Mouse (Mus musculus) cerebellum, postnatal 4 days (tissue): Measurements from ENCODE around the gene Dhcr24.

ENCODE experiments used
- DNase-seq, 2 experiments: peaks; one replicate each; pipeline ENCODE4 v3.0.0; 2022; ENCODE audit warnings: low spot score in 2 of 2, mixed read lengths in 1 of 2

The Dhcr24 gene

DNA sequence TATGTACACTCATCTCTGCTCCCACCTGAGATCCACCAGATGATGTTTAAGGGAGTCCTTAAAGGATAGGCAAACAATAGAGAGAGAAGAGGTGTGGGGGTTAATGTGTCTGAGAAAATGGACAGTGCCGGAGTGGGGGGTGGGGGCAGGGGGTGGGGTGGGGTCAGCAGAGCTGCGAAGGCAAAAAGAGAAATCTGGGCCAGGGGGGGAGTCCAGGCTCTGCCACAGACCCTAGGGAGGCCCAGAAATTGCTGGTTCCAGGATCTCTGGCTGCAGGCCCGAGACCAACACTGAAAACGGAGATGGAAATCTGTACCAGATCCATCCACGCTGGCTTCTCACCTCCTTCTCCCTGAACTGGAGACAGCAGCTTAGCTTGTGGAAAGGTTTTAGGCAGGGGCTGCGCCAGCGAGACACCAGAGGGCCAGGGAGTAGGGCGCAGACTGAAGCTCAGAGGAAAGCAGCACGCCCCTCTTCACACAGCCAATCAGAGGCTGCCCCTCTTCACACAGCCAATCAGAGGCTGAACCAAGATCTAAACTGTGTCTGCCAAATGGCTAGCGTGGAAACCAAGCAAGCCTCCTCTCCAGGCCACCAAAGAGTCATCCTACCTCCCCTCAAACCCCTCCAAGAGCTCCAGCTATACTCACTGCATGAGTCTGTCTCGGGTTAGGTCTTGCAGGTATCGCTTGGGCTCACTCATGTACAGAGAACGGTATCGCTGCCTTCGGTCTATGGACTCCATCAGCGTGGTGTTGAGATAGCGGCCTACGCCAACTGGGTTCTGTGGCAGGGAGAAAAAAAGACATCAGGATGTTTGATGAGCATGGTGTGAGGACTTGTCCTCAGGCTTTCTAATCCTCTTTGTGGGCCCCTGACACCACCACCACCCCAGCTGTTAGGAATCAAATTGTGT, 46.1 kb downstream of the Dhcr24 start:
- no peak for DNase-seq

DNA sequence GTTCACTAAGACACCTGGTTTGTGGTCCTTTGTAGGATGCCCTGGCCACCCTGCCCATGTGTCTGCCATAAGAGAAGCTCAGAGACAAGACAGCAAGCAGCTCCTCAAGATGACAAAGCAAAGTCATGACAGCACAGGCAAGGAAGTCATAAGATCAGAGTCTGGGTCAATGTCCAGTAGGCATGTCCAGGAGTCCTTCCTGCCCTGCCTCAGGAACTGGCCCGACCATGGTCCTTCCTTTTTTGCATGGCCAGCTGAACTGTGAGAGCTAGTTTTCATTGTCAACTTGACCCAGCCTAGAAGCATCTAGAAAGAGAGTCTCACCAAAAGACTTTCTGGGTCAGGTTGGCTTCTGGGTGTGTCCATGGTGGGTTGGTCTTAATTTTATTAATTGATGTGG, 47.1 kb downstream of the Dhcr24 start:
- no peak for DNase-seq

DNA sequence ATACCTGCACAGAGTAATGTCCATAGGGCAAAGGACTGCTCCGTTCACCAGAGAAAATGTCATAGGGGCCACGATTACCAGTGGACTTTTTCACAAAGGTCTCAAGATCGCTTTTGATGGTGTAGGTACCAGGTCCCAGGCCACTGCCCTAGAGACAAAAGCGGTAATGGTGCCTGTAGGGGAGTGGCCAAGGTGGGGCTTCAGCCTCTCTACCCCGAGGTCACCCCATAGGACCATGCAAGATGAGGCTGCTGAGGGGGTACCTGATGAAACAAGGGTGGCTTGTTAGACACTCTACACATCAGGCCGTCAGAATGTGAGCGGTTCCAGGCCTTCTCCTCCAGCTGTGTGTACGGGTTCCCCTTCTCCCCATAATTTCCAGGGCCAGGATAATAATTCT, 52.3 kb downstream of the Dhcr24 start:
- DNase-seq = no peak

DNA sequence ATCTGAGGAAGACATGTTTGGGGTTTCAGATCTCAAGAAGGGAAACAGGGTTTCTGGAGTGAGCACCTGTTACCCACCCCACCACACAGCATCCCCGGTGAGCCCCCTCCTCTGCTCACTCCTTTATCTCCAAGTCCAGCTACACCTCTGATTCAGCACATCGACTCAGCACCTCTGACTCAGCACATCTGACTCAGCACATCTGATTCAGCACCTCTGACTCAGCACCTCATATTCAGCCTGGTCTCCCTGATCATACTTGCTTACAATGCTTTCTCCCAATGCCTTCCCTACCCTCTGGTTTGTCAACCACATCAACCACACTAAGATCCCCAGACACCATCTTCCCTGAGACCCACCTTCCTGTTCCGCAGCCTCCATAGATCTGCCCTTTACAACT, 52.7 kb downstream of the Dhcr24 start:
- DNase-seq = no peak

DNA sequence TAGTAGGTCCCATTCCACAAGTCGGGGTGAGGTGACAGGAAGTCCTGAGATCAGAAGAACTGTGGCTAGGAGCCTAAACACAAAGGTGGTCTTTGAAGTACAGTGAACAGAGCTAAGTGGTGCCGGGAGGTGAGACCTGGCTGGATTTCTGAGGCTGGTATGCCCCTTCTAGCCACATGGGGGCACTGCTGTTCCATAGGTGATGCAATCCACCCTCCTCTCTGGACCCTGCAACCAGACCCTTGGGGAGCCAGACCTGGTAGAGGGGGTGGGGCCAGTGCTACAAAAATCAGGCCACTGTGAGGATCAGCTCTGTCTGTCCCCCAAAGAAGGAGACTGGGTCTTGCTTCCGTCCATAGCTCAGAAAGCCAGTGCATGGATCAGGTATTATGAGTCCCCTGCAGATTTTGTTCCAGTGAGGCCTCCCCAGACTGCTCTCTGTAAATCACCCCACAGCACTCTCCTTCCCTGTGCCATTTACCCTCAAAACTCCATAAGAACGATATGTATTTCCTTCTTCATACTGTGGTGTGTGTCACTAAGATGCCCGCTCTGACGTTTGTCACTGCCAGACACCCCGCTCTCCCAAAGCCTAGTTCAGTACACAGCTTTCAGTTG, 53.5 kb downstream of the Dhcr24 start:
- peak; percentile 80 to 87 for DNase-seq

DNA sequence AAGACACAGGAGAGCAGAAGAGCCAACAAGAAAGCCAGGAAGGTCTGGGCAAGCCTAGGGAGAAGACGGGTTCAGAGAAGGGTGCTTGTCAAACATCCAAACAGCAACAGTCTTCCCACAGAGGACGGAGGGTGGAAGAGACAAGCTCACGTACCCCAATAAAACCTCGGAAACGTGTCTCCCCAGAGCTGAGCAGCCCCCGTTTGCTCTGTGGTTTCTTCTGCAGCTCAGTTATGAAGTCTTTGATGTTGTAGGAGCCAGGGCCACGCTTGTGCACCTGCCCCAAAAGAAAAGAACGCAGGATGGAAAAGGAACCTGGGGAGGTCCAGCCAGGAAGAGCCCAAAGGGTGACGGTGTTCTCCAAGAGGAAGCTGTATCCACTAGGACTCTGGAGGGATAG, 54.0 kb downstream of the Dhcr24 start:
- no peak for DNase-seq

DNA sequence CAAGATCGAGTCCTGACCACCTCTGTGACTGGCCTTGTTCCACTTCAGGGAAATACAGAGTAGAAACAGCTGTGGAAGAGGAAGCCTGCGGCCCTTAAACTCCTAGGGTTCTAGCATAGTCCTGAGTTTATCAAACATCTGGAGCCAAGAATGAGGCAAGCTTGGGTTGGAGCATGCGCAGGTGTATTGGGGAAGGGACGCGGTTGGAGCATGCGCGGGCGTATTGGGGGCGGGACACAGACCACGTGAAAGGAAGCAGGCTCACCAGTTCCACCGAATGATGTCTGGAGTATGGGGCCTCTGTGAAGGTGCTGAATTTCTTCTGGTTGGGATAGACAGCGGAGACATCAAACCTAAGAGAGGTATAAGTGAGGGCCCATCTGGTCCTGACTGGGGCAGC, 54.8 kb downstream of the Dhcr24 start:
- no peak for DNase-seq

DNA sequence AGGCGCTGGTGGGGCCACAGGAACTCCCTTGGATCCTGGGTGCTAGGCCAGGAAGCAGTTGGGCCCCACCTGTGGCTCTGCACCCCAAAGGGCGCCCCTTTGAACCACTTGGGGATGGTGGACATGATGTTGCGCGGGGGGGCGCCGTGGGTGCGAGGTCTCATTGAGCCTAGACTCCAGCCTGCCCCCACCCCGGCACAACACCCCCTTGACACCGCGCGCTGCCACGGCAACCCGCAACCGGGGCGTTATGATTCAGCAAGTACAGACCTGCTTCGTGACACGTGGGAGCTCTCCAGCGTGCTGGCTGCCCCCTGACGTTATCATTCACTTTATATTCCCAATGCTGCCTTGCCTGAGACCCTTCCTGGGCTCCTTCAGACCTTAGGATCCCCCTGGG, 56.2 kb downstream of the Dhcr24 start, which contains the start of gene Lexm:
Gene Lexm (minus strand): TSS at position 186 of the 400 bp plus-strand sequence.
- no peak for DNase-seq

DNA sequence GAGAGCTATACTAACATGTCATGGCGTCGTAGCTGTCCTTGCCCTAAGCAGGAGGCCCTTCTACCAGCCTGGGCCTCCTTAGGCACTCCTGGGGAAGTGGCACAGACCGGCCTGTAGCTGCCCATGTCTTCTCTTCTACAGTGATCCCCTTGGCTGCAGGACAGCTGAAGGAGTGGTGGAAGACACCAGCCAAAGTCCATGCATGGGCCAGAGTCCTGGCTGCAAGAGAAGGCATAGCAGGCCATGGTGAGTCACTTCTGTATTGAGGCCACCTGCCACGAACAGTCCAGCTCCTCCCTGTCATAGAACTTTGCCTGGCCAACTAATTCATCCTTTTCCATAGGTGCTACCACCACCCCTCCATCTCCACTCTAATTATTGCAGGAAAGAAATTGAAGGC, 58.1 kb downstream of the Dhcr24 start:
- no peak for DNase-seq

DNA sequence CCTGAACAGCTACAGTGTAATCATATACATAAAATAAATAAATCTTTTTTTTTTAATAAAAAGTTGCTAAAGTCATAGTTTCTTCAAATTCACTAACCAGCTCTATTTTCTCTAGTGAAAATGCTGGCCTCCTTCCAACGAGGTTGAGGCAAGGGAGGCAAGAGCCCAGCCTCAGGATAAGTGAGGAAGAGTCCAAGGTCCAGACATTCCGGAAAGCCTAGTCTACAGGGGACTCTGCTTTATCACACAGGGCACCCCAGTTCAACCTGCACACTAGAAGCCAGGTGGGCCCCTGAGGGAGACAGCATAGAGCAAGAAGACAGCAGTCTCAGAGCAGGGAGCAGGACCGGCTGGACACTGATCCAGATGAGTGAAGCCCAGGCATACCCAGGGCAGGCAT, 60.6 kb downstream of the Dhcr24 start:
- DNase-seq = no peak

DNA sequence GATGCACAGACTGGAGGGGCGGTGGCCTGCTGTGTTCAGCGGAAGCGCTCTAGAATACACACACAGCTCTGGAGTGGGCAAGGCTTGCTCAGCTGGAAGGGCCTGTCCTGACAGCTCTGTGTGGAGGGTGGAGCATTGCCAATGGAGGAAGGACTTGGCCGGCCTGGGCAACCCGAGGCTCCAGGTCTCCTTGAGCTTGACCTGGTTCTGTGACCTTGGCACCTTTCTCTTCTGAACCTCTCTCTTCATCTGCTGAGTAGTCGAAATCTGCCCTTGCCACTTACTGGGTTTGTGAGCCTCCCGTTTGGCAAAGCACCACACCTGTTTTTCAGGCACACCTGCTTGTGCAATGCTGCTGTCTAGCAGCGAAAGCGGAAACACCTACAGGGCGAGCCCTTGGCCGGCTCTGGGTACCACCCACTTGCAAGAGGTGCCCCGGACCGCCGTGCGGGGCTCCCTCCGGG, 61.2 kb downstream of the Dhcr24 start, which contains the start of gene Ttc22:
Gene Ttc22 (plus strand): TSS at position 403 of the 464 bp plus-strand sequence.
- peak in 1 of 2 experiments; percentile 27 for DNase-seq

DNA sequence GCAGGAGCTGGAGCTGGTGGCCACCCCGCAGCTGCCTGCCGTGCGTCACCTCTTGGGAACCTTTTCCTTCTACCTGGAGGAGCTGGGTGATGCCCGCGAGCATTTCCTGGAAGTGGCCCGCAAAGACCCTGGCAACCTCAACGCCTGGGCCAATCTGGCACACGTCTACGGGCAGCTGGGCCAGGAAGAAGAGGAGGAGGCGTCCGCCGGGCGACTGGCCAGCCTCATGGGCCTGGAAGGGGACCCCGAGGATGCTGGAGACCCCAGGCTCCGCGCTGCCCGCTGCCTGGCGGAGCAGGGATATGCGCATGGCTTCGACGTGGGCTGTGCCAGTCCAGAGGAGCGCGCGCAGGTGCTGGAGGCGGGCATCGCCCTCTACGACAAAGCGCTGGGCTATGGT, 61.9 kb downstream of the Dhcr24 start:
- peak in 1 of 2 experiments; percentile 36 for DNase-seq

DNA sequence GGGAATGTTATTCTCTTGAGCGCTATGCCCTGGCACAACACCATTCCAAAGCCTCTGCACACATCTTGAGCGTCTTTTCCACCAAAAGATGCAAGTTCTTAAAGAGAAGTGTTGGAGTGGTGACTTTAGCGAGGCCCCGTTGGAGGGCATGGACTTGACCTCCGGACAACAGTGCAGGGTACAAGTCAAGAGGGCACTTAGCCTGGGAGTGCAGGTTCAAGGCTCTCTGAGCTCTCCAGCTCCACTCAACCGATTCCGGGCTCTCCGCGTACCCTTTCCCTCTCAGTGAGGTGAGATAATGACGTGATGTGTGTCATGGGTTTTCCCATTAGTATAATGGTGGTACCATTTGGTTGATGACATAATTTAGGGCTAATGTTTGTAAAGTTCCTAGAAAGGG, 63.4 kb downstream of the Dhcr24 start:
- DNase-seq = no peak

DNA sequence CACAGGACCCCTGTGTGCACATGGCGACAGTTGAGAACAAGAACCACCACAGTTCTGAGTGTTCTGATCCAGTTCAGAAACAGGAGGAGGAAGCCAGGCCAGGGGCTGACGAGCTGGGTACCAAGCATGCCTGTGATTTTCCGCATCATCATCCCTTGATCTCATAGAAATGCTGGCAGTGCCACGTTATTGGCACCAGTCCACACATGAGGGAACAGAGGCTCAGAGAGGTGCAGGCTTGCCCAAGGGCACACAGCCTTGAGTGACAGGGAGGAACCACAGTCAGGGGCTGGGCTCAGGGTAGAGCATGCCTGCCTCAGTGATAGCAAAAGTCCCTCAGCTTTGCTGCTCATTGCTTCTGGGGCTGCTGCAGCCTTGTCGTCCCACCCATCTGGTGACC, 67.0 kb downstream of the Dhcr24 start:
- no peak for DNase-seq

DNA sequence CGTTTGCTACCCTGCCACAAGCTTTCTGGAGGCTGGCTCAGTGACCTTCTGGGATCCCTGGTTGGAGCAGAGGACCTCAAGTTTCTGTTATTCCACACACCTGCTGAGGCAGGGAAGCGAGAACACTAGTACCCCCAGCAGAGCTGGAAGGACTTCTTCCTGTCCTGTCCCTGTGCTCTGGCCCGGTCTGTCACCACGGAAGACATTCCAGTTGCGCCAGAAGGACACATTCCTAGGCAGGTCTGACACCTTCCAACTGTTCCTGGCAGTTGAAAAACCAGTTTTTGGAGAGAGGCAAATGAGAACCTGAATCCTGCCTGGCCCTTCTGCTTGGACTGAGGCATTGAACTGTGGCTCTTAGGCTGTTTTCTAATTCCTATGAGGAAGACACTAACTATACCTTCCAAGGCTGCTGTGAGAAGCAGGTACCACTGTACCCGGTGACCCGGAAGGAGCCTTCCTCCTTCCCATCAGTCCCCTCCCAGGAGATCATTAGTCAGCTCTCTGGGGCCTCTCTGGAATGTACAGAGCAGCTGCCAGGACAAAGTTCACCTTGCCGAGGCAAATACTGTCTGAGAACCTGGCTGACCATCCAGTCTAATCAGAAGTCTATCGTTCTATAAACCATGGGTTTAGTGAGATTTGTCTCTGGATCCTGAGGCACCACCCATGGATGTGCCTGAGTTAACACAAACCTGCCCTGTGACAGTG, 68.0 kb downstream of the Dhcr24 start:
- DNase-seq = no peak

DNA sequence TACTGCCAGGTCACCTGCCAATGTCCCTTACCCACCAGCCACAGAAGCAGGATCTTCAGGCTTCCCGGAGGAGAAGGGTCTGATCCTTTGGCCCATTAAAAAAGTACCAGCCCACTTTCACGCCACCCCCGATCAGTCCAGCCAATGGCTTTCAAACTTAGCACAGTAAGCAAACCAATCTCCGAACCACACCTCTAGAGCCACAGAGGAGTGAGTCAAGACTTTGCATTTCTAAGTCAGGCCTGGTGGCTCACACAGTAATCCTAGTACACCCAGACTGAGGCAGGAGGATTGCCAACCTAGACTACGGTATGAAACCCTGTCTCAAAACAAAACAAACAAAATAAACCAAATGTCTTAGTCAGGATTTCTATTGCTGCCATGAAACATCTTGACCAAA, 68.5 kb downstream of the Dhcr24 start:
- no peak for DNase-seq

DNA sequence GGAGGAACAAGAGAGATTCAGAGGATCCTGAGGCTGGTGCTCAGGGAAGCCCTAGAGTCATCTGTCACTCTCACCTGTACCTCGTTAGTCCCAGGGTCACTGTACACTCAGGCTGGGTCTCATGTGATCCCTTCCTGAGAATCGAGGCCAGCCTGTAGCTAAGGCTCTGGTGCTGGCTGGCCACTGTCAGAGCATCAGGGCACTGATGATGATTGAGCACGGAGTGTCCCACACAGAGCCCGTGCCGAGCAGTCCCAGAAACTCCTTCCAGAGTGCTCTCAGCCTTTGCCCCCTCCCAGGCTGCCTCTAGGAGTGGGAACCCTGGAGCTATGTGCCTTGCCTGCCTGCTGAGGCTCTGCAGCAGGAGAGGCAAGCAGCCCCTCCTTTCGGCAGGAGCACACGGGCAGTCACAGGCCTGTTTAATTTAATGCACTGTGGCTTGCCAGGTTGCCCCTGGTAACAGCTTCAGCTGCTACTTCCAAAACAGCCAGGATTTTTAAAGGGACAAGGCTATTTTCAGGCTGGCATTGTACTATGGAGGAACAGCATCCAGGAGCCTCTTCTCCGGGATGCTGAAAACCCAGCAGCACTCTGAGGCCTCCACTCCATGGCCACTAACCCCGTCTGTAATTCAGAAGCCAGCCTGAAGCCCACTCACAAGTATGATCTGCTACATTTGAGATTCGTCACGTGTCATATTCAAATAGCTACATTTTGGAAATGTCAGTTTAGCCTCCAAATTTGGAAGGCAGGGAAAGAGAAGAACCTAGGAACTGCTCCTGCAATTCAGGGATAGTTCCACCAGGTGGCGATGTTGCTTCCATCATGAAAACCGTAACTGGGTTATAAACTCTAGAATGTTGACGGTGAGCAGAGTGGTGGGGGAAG, 69.7 kb downstream of the Dhcr24 start:
- peak; percentile 49 to 83 for DNase-seq

DNA sequence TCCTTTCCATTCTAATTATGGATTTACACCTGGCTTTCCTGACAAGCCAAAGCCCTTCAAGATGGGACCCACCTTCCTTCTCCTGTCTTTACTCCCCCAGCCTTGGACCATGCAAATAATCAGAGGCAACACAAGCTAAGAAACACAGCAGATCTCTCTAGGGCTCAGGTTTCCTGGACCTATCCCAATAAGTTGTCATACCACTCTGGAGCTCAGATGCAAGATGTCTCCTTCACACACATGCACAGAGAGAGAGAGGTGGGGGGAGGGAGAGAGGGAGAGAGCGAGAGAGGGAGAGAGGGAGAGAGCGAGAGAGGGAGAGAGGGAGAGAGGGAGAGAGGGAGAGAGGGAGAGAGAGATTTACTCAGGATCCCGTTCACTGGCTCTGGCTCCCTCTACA, 71.5 kb downstream of the Dhcr24 start:
- DNase-seq = no peak

DNA sequence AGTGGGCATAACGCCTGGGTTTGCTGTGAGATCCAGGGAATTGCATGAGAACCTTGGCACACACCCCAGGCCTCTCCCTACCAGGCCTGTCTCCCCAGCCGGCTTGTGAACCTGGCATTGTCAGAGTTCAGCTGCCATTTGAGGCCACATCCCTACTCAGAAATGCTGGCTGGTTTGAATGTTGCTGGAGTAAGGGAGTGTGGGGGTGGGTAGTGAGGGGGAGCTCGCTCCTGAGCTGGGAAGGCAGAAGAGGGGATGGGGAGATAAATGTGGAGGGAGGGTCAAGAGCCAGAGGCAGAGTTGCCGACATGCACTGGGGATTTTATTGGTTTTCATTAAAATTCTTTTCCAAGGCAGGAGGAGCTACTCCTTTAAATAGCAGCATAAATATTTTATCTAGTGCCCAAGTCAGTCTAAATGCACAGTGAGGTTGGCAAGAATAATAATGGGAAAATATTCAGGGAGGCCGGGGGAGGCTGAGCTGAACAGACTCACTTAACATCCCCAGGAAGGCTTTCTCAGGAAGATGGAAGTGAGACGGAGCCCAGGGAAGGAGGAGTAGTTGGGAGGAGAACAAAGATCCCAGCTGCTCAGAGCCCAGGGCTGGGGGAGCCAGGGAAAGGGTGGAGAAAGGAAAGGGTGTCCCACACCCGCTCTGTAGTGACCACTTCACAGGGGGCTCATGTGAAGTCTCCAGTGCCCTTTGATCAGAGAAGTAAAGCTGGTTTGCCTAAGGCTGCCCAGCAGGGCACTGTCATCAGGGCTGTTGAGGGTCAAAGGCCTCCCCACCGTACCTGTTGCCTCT, 72.6 kb downstream of the Dhcr24 start:
- DNase-seq = no peak

DNA sequence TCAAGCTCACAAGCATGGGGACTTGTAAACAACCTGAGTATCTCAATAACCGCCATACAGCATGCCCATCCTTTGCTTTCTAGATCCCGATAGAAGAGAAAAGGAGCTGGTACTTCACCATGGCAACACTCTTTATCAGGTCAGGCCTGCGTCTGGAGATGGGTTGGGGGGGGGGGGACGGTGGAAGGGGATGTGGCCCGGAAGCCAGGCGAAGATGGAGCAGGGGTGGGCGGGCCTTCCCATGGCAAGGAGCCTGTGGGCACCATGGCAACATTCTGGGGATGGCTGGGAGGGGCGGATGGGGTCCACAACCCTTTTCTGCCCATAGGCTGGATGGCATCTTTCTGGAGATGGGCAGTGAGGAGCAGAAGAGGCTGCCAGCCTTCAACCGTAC, 73.2 kb downstream of the Dhcr24 start:
- peak in 1 of 2 experiments; percentile 41 for DNase-seq
